Mouse (Mus musculus) limb, embryonic 14.5 days (tissue): ENCODE results near the gene Cdk7. TPM values are rescaled to one million over a fixed set of nuclear protein-coding genes. Genes with fewer than 3 reads are reported as not detected.

Experiments used
- ATAC-seq: fragments of 200-750 bp; cut with Nextera tagmentation; 2 replicates; pipeline ENCODE4 v1.8.0; 2017; ENCODE audit warnings: low read depth, moderate number of reproducible peaks, moderate TSS enrichment; ENCODE audit not compliant: low FRiP score
- DNase-seq: peaks from one replicate; pipeline ENCODE4 v3.0.0-alpha.2; 2015; ENCODE audit warnings: low spot score
- H3K27ac ChIP-seq: fragments of 300-500 bp; sonication (generic); replicated peaks from 2 replicates; pipeline ENCODE4 v1.5.1; 2014; ENCODE audit warnings: low read depth, mild to moderate bottlenecking, low read length, moderate library complexity, mixed read lengths
- H3K27me3 ChIP-seq: fragments of 300-500 bp; sonication (generic); 2 replicates; pipeline ENCODE4 v1.6.1; 2014; ENCODE audit warnings: low read length, mixed read lengths; ENCODE audit not compliant: control insufficient read depth, insufficient read depth
- H3K36me3 ChIP-seq: fragments of 300-500 bp; sonication (generic); 2 replicates; pipeline ENCODE4 v1.6.1; 2014; ENCODE audit warnings: mild to moderate bottlenecking, low read length, moderate library complexity, mixed read lengths; ENCODE audit not compliant: control insufficient read depth, insufficient read depth
- H3K4me1 ChIP-seq: fragments of 300-500 bp; sonication (generic); 2 replicates; pipeline ENCODE4 v1.6.1; 2014; ENCODE audit warnings: antibody characterized with exemption, low read length, mixed read lengths; ENCODE audit not compliant: control insufficient read depth, insufficient read depth
- H3K4me2 ChIP-seq: fragments of 300-500 bp; sonication (generic); replicated peaks from 2 replicates; pipeline ENCODE4 v1.6.1; 2014; ENCODE audit warnings: low read depth, mild to moderate bottlenecking, low read length, moderate library complexity; ENCODE audit not compliant: severe bottlenecking
- H3K4me3 ChIP-seq: fragments of 300-500 bp; sonication (generic); replicated peaks from 2 replicates; pipeline ENCODE4 v1.5.1; 2014; ENCODE audit warnings: low read length
- H3K9ac ChIP-seq: fragments of 300-500 bp; sonication (generic); 2 replicates; pipeline ENCODE4 v1.6.1; 2014; ENCODE audit warnings: mild to moderate bottlenecking, low read depth, low read length, moderate library complexity; ENCODE audit not compliant: severe bottlenecking
- H3K9me3 ChIP-seq: fragments of 300-500 bp; sonication (generic); 2 replicates; pipeline ENCODE4 v1.6.1; 2016; ENCODE audit warnings: low read length; ENCODE audit not compliant: control insufficient read depth
- POLR2A ChIP-seq: fragments of 200-500 bp; IDR thresholded peaks from 2 replicates; pipeline ENCODE4 v1.8.0; 2012; ENCODE audit warnings: inconsistent platforms, mild to moderate bottlenecking, moderate library complexity, borderline replicate concordance; ENCODE audit not compliant: insufficient read depth, insufficient read length; ENCODE audit errors: extremely low read depth
- WGBS: fragments of 180-500 bp; shearing (Covaris S2); extraction: QIAGEN DNeasy Blood & Tissue Kit; methylation state at CpG from one replicate; pipeline ENCODE4 v1.1.7; 2014; 5-methylcytosine and 5-hydroxymethylcytosine counted together
- polyA plus RNA-seq, 2 experiments: library from polyadenylated mRNA; depleted of rRNA in 1 of 2; stranded (reverse) in 1 of 2; unstranded in 1 of 2; fragments of >200 nt; fragmentation: Nextera tagmentation in 1 of 2; extraction: Ambion mirVana in 1 of 2; gene quantifications; 2 replicates each; pipeline versions ENCODE4 v1.2.1 to v1.2.3; 2012 to 2014

Cdk7 gene
- polyA plus RNA-seq, 2 experiments = 60.3 to 94.8 TPM

DNA sequence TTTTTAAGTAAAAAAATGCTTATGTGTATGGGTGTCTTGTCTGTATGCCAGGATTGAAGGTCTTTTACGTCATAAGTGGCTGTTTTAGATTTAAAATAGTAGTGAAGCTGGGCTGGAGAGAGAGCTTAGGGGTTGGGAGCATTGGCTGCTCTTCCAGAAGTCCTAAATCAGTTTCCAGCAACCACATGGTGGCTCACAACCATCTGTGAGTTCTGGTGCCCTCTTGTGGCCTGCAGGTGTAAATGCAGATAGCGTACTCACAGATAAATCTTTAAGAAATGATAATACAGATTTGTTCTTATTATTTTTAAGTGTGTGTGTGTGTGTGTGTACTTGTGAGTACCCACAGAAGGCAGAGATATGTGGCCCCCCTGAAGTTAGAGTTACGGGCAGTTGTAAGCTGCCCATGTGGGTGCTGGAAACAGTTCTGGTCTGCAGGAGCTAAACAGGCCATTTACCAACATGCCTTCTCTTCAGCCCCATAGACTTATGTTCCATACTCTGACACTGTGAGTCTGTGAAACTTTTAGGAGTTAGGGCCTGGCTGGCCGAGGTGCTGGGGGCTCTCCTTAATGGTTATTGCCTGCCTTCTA, 70.8 kb downstream of the Cdk7 start:
- Histone ChIP-seq H3K9me3 (no peaks in the 10 kb centered on the region), H3K4me3 (no peak overlapping the region), H3K27me3 (no peaks in the 10 kb centered on the region), H3K4me1 (no peaks in the 10 kb centered on the region), H3K27ac (no peak overlapping the region), H3K9ac (no peak overlapping the region), H3K36me3 (peaks cover 20% of the 10 kb centered on the region), H3K4me2 (no peak overlapping the region)
- TF ChIP-seq POLR2A = no peak
- ATAC-seq (no peak), DNase-seq (peak; percentile 73)
- 34% methylated on average over 4 of the region's 4 CpGs for WGBS

- DNase-seq = no peak
- Histone ChIP-seq H3K4me1 (no peaks in the 10 kb centered on the region), H3K27ac (no peak overlapping the region), H3K4me3 (no peak overlapping the region), H3K27me3 (no peaks in the 10 kb centered on the region), H3K4me2 (no peak overlapping the region), H3K9ac (no peak overlapping the region), H3K9me3 (no peaks in the 10 kb centered on the region), H3K36me3 (peaks cover 10% of the 10 kb centered on the region)
- WGBS = 86% methylated on average over 5 of the region's 5 CpGs
- no peak for TF ChIP-seq POLR2A
- no peak for ATAC-seq
These were observed 72.6 kb downstream of the Cdk7 start for GRCm38 (mm10) chr13:100658091-100658490.

Other genes starting within 250 kb of the Cdk7 start
- 95.3 and 102 TPM in 2 replicates for gene Gtf2h2, start 238.4 kb downstream of the Cdk7 start, polyA plus RNA-seq (2012; rRNA removed)
- gene Gtf2h2, start 238.4 kb downstream of the Cdk7 start, polyA plus RNA-seq (2014; fragmentation: Nextera tagmentation; extraction: Ambion mirVana) = 62.6 and 62.9 TPM in 2 replicates
- 1.9 and 3.1 TPM in 2 replicates for gene Ocln, start 178.2 kb downstream of the Cdk7 start, polyA plus RNA-seq (2012; rRNA removed)
- gene Ocln, start 178.2 kb downstream of the Cdk7 start, polyA plus RNA-seq (2014; fragmentation: Nextera tagmentation; extraction: Ambion mirVana) = 7.4 and 8.8 TPM in 2 replicates
- 3.6 and 3.9 TPM in 2 replicates for gene Marveld2, start 114.0 kb downstream of the Cdk7 start, polyA plus RNA-seq (2012; rRNA removed)
- gene Marveld2, start 114.0 kb downstream of the Cdk7 start, polyA plus RNA-seq (2014; fragmentation: Nextera tagmentation; extraction: Ambion mirVana) = 5.8 and 6.8 TPM in 2 replicates
- 153 and 187 TPM in 2 replicates for gene Ak6, start 80.0 kb downstream of the Cdk7 start, polyA plus RNA-seq (2012; rRNA removed)
- gene Ak6, start 80.0 kb downstream of the Cdk7 start, polyA plus RNA-seq (2014; fragmentation: Nextera tagmentation; extraction: Ambion mirVana) = 262 and 274 TPM in 2 replicates
- gene Rad17, start 79.9 kb downstream of the Cdk7 start, polyA plus RNA-seq (2012; rRNA removed) = 15.0 and 17.5 TPM in 2 replicates
- 21.5 and 21.8 TPM in 2 replicates for gene Rad17, start 79.9 kb downstream of the Cdk7 start, polyA plus RNA-seq (2014; fragmentation: Nextera tagmentation; extraction: Ambion mirVana)
- 15.4 and 16.2 TPM in 2 replicates for gene Taf9, start 79.4 kb downstream of the Cdk7 start, polyA plus RNA-seq (2012; rRNA removed)
- gene Taf9, start 79.4 kb downstream of the Cdk7 start, polyA plus RNA-seq (2014; fragmentation: Nextera tagmentation; extraction: Ambion mirVana) = 13.7 and 16.2 TPM in 2 replicates
- gene Ccdc125, start 61.2 kb downstream of the Cdk7 start, polyA plus RNA-seq (2012; rRNA removed) = 1.9 and 3.3 TPM in 2 replicates
- 2.9 and 3.4 TPM in 2 replicates for gene Ccdc125, start 61.2 kb downstream of the Cdk7 start, polyA plus RNA-seq (2014; fragmentation: Nextera tagmentation; extraction: Ambion mirVana)
- 48.4 and 57.9 TPM in 2 replicates for gene Mrps36, start 13.7 kb upstream of the Cdk7 start, polyA plus RNA-seq (2012; rRNA removed)
- 113 and 117 TPM in 2 replicates for gene Mrps36, start 13.7 kb upstream of the Cdk7 start, polyA plus RNA-seq (2014; fragmentation: Nextera tagmentation; extraction: Ambion mirVana)
- 22.1 and 29.4 TPM in 2 replicates for gene Cenph, start 45.0 kb upstream of the Cdk7 start, polyA plus RNA-seq (2012; rRNA removed)
- 28.5 and 29.3 TPM in 2 replicates for gene Cenph, start 45.0 kb upstream of the Cdk7 start, polyA plus RNA-seq (2014; fragmentation: Nextera tagmentation; extraction: Ambion mirVana)
- 131 and 135 TPM in 2 replicates for gene Ccnb1, start 55.6 kb upstream of the Cdk7 start, polyA plus RNA-seq (2012; rRNA removed)
- 193 and 195 TPM in 2 replicates for gene Ccnb1, start 55.6 kb upstream of the Cdk7 start, polyA plus RNA-seq (2014; fragmentation: Nextera tagmentation; extraction: Ambion mirVana)
- gene Slc30a5, start 102.5 kb upstream of the Cdk7 start, polyA plus RNA-seq (2012; rRNA removed) = 69.0 and 69.2 TPM in 2 replicates
- gene Slc30a5, start 102.5 kb upstream of the Cdk7 start, polyA plus RNA-seq (2014; fragmentation: Nextera tagmentation; extraction: Ambion mirVana) = 70.9 and 73.5 TPM in 2 replicates